Mouse (Mus musculus) thymus, postnatal 10 days (tissue): Measurements from ENCODE around the gene Fgfr2.

Experiments used
- DNase-seq, 2 experiments: peaks; one replicate each; pipeline ENCODE4 v3.0.0; 2021; ENCODE audit warnings: low spot score in 2 of 2

Gene Fgfr2

GRCm38 (mm10) chr7:131362615-131363300 is 1760.4 kb downstream of the Fgfr2 start, which contains the start of gene 2310057M21Rik:
2310057M21Rik (minus strand) TSS chr7:131362759.
- DNase-seq: peak; percentile 81 to 84

DNA sequence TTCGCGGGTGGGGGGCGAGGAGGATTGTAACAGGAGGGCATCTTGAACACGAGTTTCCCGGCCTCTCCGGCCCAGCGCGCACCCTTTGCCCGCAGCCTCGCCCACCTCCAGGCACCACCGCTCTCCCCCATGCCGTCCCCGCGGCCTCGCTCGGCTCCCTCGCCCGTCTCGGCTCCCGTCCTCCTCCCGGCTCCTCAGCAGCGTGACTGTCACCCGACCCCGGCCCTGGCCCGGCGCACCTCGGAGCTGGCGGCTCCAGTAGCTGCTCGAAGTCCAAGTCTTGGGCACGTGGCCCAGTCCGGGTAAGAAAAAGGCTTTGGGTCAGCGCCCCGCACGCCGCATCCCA is 1760.9 kb downstream of the Fgfr2 start:
- no peak for DNase-seq

DNA sequence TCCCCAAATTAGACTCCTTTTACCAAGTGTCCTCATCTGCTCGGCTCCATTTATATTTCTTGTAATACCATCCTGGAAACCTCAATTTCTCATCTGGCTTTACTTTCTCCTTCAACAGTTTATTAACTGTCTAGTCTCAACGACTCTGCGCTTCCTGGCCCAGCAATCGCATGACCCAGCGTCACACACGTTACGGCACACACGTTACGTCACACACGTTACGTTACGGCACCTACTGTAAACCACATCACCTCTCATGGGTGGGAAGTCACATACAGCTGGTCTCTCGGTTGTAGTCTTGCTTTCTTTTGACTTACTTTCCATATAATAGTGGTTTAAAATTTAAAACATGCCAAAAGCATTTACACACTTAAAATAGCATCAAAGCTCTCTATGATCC is 1767.0 kb downstream of the Fgfr2 start:
- DNase-seq: no peak

- DNase-seq: no peak
Measured at GRCm38 (mm10) chr7:131345856-131346541, 1777.2 kb downstream of the Fgfr2 start.

GRCm38 (mm10) chr7:131337502-131338068 is 1785.6 kb downstream of the Fgfr2 start:
- DNase-seq: no peak

- no peak for DNase-seq
Measured at GRCm38 (mm10) chr7:131333564-131333963, 1789.6 kb downstream of the Fgfr2 start, which contains the start of gene Fam24a. Fam24a (plus strand) TSS chr7:131333864.

DNA sequence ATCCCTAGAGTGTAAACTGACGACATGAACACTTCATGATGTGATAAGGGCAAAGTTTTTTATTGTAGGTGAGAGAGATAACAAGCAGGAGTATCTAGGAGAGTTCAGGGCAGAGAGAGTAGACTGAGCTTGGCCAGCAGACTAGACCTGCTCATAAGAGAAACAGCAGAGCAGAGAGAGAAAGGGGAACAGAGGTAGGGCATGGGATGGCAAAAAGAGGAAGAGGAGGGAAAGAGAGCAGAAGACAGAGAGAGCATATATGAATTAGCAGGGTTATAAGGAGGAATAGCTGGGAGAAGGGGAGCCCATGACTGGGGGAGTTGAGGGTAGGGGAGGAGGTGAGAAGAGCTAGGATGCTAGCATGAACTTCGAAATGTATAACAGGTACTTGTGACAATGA is 1791.5 kb downstream of the Fgfr2 start:
- no peak for DNase-seq

GRCm38 (mm10) chr7:131329416-131329815 is 1793.7 kb downstream of the Fgfr2 start, which contains the start of gene Fam24b:
Fam24b (minus strand) TSS chr7:131329516.
- no peak for DNase-seq

- DNase-seq: no peak
Measured at GRCm38 (mm10) chr7:131327054-131327453, 1796.1 kb downstream of the Fgfr2 start.

- DNase-seq: no peak
Measured at GRCm38 (mm10) chr7:131322192-131322591, 1801.0 kb downstream of the Fgfr2 start, which contains the start of gene Cuzd1. Cuzd1 (minus strand) TSS chr7:131322292.

DNA sequence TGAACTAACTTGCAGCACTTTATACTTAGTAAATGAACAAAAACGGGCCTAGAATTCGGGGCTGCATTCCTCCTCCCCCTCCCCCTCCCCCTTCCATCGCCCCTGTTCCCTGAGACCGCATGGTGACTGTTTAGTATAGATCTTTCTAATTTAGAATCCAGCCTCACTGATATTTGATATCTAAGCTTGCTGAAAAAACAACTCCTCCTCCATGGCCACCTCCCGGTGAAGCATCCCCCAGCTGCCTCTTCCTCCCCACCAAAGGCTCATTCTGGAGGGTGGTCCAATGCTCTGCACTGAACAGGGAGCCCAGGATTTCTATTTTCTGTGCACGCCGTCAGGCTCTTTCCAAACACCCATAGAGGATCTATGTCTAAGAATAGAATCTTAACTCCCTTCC is 1804.8 kb downstream of the Fgfr2 start:
- no peak for DNase-seq

DNA sequence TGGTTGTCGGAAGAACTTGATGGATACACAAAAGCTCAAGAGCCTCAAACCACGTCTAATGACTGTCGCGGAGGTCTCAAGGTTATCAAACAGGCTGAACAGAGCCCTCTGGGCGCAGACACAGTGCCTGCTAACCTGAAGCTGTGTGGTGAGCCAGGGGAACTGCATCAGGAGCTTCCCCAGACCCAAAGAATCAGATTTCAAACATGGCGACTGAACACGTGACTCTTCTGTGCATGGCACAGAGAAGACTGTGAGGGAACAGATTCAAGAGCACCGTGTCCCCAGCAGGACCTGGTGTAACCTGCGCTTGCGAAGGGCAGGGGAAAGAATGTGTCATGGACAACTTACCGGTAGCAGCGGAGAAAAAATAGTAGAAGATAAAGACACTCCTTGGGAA is 1805.6 kb downstream of the Fgfr2 start:
- DNase-seq: no peak

GRCm38 (mm10) chr7:131314493-131314892 is 1808.7 kb downstream of the Fgfr2 start:
- no peak for DNase-seq

GRCm38 (mm10) chr7:131306733-131307132 is 1816.4 kb downstream of the Fgfr2 start:
- no peak for DNase-seq

GRCm38 (mm10) chr7:131303340-131303739 is 1819.8 kb downstream of the Fgfr2 start:
- DNase-seq: no peak

DNA sequence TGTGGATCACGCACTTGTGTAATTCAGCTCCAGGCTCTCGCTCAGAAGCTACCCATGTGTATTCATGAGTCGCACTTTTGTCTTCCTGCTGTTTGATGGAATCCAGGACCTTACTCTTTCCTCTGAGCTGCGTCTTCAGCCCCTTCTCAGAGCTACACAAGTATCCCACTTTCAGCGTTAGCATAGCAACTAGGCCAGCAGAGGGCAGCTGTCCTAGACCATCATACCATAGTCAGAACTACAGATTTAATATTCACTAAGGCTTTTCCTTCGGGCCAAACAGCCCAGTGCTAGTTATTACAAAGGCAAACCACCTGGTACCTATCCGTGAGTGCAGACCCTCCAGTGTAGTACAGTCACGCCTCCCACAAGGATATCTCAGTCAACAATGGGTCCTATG is 1826.0 kb downstream of the Fgfr2 start:
- DNase-seq: no peak

DNA sequence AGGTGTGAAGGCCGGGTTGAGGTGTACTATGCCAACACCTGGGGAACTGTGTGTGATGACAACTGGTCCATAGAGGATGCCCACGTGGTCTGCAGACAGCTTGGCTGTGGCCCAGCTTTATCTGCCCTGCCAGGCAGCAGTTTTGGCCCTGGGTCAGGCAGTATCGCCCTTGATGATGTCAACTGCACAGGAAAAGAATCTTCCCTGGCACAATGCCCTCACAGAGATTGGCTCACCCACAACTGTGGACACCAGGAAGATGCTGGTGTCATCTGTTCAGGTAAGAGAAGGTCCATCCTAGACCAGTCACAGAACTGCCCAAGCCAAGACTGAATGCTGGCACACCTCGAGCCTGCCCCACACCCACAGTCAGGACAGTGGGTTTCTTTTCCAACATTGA is 1857.3 kb downstream of the Fgfr2 start:
- no peak for DNase-seq

DNA sequence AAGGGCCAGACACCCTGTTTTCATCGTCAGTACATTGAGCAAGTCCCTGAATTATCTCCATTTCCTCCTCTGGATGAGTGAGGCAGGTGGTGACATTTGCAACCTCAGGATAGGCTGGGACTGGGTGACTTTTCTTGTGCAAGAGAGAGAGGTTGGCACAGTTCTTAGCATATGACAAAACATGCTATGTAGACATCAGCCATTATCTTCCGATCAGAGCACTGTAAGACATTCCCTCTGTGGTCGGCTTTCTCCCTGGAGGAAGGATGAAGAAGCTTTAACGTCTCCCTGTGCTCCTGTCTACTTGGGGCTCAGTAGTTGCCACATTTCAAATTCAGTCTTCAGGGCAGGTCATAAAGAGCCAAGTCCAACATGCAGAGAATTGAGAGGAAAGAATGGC is 1858.9 kb downstream of the Fgfr2 start:
- no peak for DNase-seq

- no peak for DNase-seq
Measured at GRCm38 (mm10) chr7:131260946-131261345, 1862.2 kb downstream of the Fgfr2 start.

- DNase-seq: no peak
Measured at GRCm38 (mm10) chr7:131257309-131257708, 1865.8 kb downstream of the Fgfr2 start.

DNA sequence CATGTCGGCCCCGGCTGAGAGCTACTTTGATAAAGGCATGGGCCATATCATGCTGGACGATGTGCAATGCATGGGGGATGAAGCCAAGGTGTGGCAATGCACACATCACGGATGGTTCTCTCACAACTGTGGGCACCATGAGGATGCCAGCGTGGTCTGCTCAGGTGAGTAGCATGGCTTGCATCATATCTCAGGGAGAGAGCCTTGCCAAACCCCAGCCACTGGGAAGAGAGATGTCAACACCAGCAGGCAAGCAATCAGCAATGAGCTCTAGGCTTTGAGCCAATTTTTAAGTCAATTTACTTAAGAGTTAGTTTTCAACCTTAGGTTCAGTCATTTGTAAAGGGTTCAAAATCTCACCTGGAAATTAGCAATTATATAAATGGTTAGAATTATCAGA is 1866.3 kb downstream of the Fgfr2 start:
- DNase-seq: no peak

DNA sequence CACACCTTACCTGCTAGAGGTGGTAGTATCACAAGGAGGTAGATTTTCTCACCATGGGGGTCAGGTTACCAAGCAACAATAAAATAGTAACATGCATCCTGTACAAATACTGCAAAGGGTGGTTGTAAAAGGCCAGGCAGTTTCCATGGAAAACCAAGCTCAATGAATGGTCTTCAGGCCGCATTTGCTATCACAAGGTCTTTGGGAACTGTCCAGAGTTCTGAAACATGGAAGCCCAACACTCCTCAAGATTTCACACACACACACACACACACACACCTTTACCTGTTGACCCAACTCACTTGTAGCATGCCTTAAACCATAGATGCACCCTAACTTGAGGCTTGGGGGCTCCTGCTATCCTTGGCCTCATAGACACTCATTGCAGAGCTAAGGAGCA is 1878.2 kb downstream of the Fgfr2 start:
- DNase-seq: no peak

DNA sequence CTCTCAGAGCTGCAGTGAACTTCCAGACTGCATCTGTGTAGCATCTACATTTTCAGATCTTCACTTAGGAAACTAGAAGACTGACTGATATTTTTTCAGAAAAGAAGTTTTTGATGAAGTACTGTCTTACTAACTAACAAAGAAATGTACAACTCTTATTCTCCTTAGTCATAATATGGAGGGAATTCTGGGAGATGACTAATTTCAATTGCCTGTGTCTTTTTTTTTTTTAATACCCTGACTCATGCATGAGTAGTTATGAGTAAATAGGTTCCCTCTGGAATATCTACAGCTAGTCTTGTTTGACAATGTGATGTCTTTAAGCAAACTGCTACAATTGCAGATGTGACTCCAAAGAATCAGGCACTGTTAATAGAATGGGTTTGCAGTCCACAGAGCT is 1887.1 kb downstream of the Fgfr2 start:
- DNase-seq: no peak
